Mouse (Mus musculus): ENCODE data around the gene Ciao2b. TPM values are rescaled to one million over a fixed set of nuclear protein-coding genes. Genes with fewer than 3 reads are reported as not detected.
"Not testable (repeated sequence)": the region's sequence is repeated elsewhere in the genome, so short reads cannot be mapped to it uniquely, and the experiment has no call there.

The Ciao2b gene
- polyA plus RNA-seq (2012; rRNA removed), result 71.1 and 91.9 TPM in 2 replicates
- 78.4 and 81.9 TPM in 2 replicates for polyA plus RNA-seq (2014; fragmentation: Nextera tagmentation; extraction: Ambion mirVana)

DNA sequence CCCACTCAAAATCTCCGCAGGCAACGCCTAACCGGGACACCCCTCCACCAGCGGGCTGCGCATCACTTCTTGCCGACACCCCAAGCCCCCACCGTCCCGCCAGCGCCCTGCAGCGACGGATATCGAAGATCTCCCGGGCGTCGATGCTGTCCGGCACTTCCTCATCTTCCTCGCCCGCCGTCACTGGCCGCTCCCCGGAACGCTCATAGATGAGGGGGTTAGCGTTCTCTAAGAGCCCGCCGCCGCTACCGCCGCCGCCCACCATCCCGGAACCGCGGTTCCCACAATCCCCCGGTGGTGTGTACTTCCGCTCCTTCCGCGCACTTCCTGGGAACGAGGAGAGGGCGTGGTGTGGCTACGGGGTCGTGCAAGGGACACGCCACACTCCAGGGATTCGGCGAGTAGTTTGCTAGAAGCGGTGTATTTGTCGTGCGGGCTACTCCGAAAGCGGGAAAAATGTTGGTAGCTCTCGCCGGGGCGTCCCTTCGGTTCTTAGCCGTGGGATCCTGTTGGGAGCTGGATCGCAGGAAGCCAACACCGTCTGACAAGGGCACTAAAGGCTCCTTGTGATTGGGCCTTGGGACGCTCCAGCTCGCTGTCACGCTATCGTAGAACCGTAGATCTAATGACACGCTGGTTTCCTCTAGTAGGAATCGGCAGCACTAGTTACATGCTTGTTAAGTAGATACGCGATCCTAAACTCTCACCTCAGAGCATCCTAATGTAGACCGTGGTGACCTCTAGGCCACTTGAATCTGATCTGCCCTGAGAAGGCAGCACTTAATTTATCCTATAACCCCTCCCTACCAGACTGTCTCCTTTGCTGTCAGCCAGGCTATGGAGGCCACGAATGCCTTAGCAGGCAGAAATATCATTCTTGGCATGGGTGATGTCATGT lies at the start of gene Ciao2b:
Gene Ciao2b, minus strand, starts transcription at position 540 of the 898 bp plus-strand sequence.
- Histone ChIP-seq H3K4me1 (ENCODE audit: control insufficient read depth, insufficient read depth, low read length) (peaks cover 14% of the 10 kb centered on the region), H3K4me2 (replicated peaks; ENCODE audit: low read depth, low read length, severe bottlenecking) (peak within 1 kb of the TSS; percentile 88), H3K4me3 (replicated peaks; ENCODE audit: low read length) (peak within 1 kb of the TSS; percentile 87), H3K36me3 (ENCODE audit: control insufficient read depth, insufficient read depth, low read length) (peaks cover 15% of the 10 kb centered on the region), H3K27me3 (ENCODE audit: control insufficient read depth, insufficient read depth, low read length) (no peaks in the 10 kb centered on the region), H3K9ac (ENCODE audit: low read depth, low read length, severe bottlenecking) (peak within 1 kb of the TSS; percentile 71), H3K9me3 (ENCODE audit: control insufficient read depth, low read length) (no peaks in the 10 kb centered on the region), H3K27ac (replicated peaks; ENCODE audit: low read depth, low read length) (peak within 1 kb of the TSS; percentile 58)
- under 1% methylated on average over 66 of the region's 66 CpGs for WGBS
- ATAC-seq (ENCODE audit: low FRiP score, low read depth) (peak; percentile 96), DNase-seq (ENCODE audit: low spot score) (peak; percentile 88)
- TF ChIP-seq POLR2A (IDR thresholded peaks at IDR 0.05; ENCODE audit: borderline replicate concordance, extremely low read depth, insufficient read depth, insufficient read length), result 0 out of 2 replicates have a peak, but pooled peaks have one; percentile 34

DNA sequence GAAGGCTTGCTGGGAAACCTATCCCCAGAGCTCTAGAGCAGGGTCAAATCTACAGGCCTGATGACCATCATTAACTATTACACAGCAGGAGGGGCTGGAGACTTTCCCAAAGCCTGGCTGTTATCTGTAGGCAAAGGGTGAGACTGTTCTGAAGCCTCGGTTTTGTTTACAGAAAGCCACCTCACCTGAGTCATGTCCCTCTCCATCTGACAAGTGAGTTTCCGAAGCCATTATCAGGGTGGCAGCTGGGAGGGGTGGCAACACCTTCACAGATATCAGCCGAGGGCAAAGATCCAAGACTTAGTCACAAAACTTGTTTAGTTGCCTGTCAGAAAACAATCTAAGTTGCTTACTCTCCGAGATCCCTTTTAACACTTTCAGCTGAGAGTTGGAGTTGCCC lies 46.7 kb upstream of the Ciao2b start:
- H3K9ac ChIP-seq (ENCODE audit: low read depth, low read length, severe bottlenecking), result no peak overlapping the region
- WGBS, result 70% methylated on average over 4 of the region's 4 CpGs

GRCm38 (mm10) chr8:104655614-104656013 lies 13.8 kb upstream of the Ciao2b start:
- Histone ChIP-seq H3K4me2 (replicated peaks; ENCODE audit: low read depth, low read length, severe bottlenecking) (no peak overlapping the region), H3K4me3 (replicated peaks; ENCODE audit: low read length) (no peak overlapping the region), H3K9ac (ENCODE audit: low read depth, low read length, severe bottlenecking) (no peak overlapping the region), H3K27ac (replicated peaks; ENCODE audit: low read depth, low read length) (no peak overlapping the region), H3K9me3 (ENCODE audit: control insufficient read depth, low read length) (no peaks in the 10 kb centered on the region), H3K36me3 (ENCODE audit: control insufficient read depth, insufficient read depth, low read length) (no peaks in the 10 kb centered on the region), H3K27me3 (ENCODE audit: control insufficient read depth, insufficient read depth, low read length) (no peaks in the 10 kb centered on the region), H3K4me1 (ENCODE audit: control insufficient read depth, insufficient read depth, low read length) (no peaks in the 10 kb centered on the region)
- DNase-seq (ENCODE audit: low spot score), result no peak
- ATAC-seq (ENCODE audit: low FRiP score, low read depth), result no peak
- WGBS, result 66% methylated on average over 4 of the region's 4 CpGs
- no peak for TF ChIP-seq POLR2A (IDR thresholded peaks at IDR 0.05; ENCODE audit: borderline replicate concordance, extremely low read depth, insufficient read depth, insufficient read length)

More for the DNA sequence above, 46.7 kb upstream of the Ciao2b start:
- Histone ChIP-seq H3K4me3 (replicated peaks; ENCODE audit: low read length) (no peak overlapping the region), H3K27me3 (ENCODE audit: control insufficient read depth, insufficient read depth, low read length) (no peaks in the 10 kb centered on the region), H3K4me1 (ENCODE audit: control insufficient read depth, insufficient read depth, low read length) (no peaks in the 10 kb centered on the region), H3K27ac (replicated peaks; ENCODE audit: low read depth, low read length) (no peak overlapping the region), H3K36me3 (ENCODE audit: control insufficient read depth, insufficient read depth, low read length) (no peaks in the 10 kb centered on the region), H3K4me2 (replicated peaks; ENCODE audit: low read depth, low read length, severe bottlenecking) (no peak overlapping the region), H3K9me3 (ENCODE audit: control insufficient read depth, low read length) (no peaks in the 10 kb centered on the region)
- DNase-seq (ENCODE audit: low spot score) (no peak), ATAC-seq (ENCODE audit: low FRiP score, low read depth) (no peak)
- no peak for TF ChIP-seq POLR2A (IDR thresholded peaks at IDR 0.05; ENCODE audit: borderline replicate concordance, extremely low read depth, insufficient read depth, insufficient read length)

DNA sequence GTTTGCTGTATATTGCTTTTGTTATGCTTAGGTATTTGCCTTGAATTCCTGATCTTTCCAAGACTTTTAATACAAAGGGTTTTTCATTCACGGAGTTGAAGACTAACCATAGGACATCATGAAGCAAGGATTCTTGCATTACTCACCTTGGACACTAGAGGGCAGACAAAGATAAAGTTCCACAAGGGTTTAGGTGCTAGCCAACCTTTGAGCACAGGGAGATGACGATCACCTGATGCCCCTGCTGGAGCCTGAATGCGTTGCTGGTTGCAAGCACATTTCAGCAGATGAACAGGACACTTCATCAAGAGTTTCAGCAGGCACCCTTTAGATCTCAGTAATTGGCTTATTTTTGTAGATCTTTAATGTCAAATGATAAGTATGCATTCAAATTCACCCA lies 13.2 kb upstream of the Ciao2b start:
- Histone ChIP-seq H3K27ac (replicated peaks; ENCODE audit: low read depth, low read length) (no peak overlapping the region), H3K4me3 (replicated peaks; ENCODE audit: low read length) (no peak overlapping the region), H3K9me3 (ENCODE audit: control insufficient read depth, low read length) (no peaks in the 10 kb centered on the region), H3K27me3 (ENCODE audit: control insufficient read depth, insufficient read depth, low read length) (no peaks in the 10 kb centered on the region), H3K4me1 (ENCODE audit: control insufficient read depth, insufficient read depth, low read length) (no peaks in the 10 kb centered on the region), H3K9ac (ENCODE audit: low read depth, low read length, severe bottlenecking) (no peak overlapping the region), H3K4me2 (replicated peaks; ENCODE audit: low read depth, low read length, severe bottlenecking) (no peak overlapping the region), H3K36me3 (ENCODE audit: control insufficient read depth, insufficient read depth, low read length) (no peaks in the 10 kb centered on the region)
- ATAC-seq (ENCODE audit: low FRiP score, low read depth) (peak; percentile 47), DNase-seq (ENCODE audit: low spot score) (peak; percentile 93)
- 2% methylated on average over 3 of the region's 3 CpGs for WGBS
- TF ChIP-seq POLR2A (IDR thresholded peaks at IDR 0.05; ENCODE audit: borderline replicate concordance, extremely low read depth, insufficient read depth, insufficient read length), result no peak

DNA sequence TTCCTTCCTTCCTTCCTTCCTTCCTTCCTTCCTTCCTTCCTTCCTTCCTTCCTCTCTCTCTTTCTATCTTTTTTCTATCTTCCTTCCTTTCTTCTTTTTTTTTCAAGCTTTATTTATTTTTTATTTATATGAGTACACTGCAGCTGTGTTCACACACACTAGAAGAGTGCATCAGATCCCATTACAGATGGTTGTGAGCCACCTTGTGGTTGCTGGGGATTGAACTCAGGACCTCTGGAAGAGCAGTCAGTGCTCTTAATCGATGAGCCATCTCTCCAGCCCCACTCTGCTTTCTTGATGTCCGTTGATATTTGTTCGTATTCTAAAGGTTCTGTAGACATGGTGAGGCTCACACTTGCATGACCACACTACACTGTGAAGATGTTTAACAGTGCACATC lies 2.4 kb upstream of the Ciao2b start:
- H3K4me3 ChIP-seq (replicated peaks; ENCODE audit: low read length); DNase-seq (ENCODE audit: low spot score); ATAC-seq (ENCODE audit: low FRiP score, low read depth); H3K9ac ChIP-seq (ENCODE audit: low read depth, low read length, severe bottlenecking); H3K27ac ChIP-seq (replicated peaks; ENCODE audit: low read depth, low read length); H3K4me2 ChIP-seq (replicated peaks; ENCODE audit: low read depth, low read length, severe bottlenecking); H3K36me3 ChIP-seq (ENCODE audit: control insufficient read depth, insufficient read depth, low read length); H3K27me3 ChIP-seq (ENCODE audit: control insufficient read depth, insufficient read depth, low read length); H3K9me3 ChIP-seq (ENCODE audit: control insufficient read depth, low read length): not testable (repeated sequence)
- H3K4me1 ChIP-seq (ENCODE audit: control insufficient read depth, insufficient read depth, low read length), result peaks cover 14% of the 10 kb centered on the region
- WGBS, result 70% methylated on average over 3 of the region's 3 CpGs

Measured in limb, embryonic 14.5 days (tissue).